Mouse (Mus musculus) heart, embryonic 16.5 days (tissue): ENCODE results near the gene Gli3. TPM values are rescaled to one million over a fixed set of nuclear protein-coding genes. Genes with fewer than 3 reads are reported as not detected.
A peak's percentile ranks its signal among the peaks of the same experiment; 100 is the strongest.

Source experiments
- ATAC-seq: fragments of 200-750 bp; cut with Nextera tagmentation; replicated peaks from 2 replicates; pipeline ENCODE4 v1.8.0; 2017; ENCODE audit warnings: moderate number of reproducible peaks; ENCODE audit not compliant: insufficient read depth, low FRiP score; ENCODE audit errors: extremely low read depth
- H3K27ac ChIP-seq: fragments of 300-500 bp; sonication (generic); 2 replicates; pipeline ENCODE4 v1.5.1; 2014; ENCODE audit warnings: mild to moderate bottlenecking, low read length, control low read depth, moderate library complexity
- H3K27me3 ChIP-seq: fragments of 300-500 bp; sonication (generic); 2 replicates; pipeline ENCODE4 v1.6.1; 2014; ENCODE audit warnings: low read length, mixed read lengths; ENCODE audit not compliant: control insufficient read depth, insufficient read depth
- H3K36me3 ChIP-seq: fragments of 300-500 bp; sonication (generic); 2 replicates; pipeline ENCODE4 v1.6.1; 2014; ENCODE audit not compliant: control insufficient read depth, insufficient read depth
- H3K4me1 ChIP-seq: fragments of 300-500 bp; sonication (generic); 2 replicates; pipeline ENCODE4 v1.6.1; 2014; ENCODE audit warnings: low read length, mixed read lengths; ENCODE audit not compliant: control insufficient read depth, insufficient read depth
- H3K4me2 ChIP-seq: fragments of 300-500 bp; sonication (generic); 2 replicates; pipeline ENCODE4 v1.6.1; 2014; ENCODE audit warnings: low read depth, mild to moderate bottlenecking, control low read depth, low read length
- H3K4me3 ChIP-seq: fragments of 300-500 bp; sonication (generic); 2 replicates; pipeline ENCODE4 v1.5.1; 2014; ENCODE audit warnings: mild to moderate bottlenecking, control low read depth, low read length
- H3K9ac ChIP-seq: fragments of 300-500 bp; sonication (generic); 2 replicates; pipeline ENCODE4 v1.6.1; 2014; ENCODE audit warnings: low read length, control low read depth
- H3K9me3 ChIP-seq: fragments of 300-500 bp; sonication (generic); replicated peaks from 2 replicates; pipeline ENCODE4 v1.6.1; 2016; ENCODE audit warnings: low read length; ENCODE audit not compliant: control insufficient read depth
- WGBS: fragments of 180-500 bp; shearing (Covaris S2); extraction: QIAGEN DNeasy Blood & Tissue Kit; methylation state at CpG from one replicate; pipeline ENCODE4 v1.1.7; 2014; 5-methylcytosine and 5-hydroxymethylcytosine counted together
- polyA plus RNA-seq: library from polyadenylated mRNA; unstranded; fragments of >200 nt; fragmentation: Nextera tagmentation; extraction: Ambion mirVana; gene quantifications from 2 replicates; pipeline ENCODE4 v1.2.1, GENCODE M21; 2015

Gli3 gene
- polyA plus RNA-seq, 1 experiment from 2014 or later: 4.3 TPM

GRCm38 (mm10) chr13:15742777-15743176 is 279.7 kb downstream of the Gli3 start:
- H3K4me1 ChIP-seq: peaks cover 4% of the 10 kb centered on the region; the same call in 1 of the 2 replicates
- H3K27ac ChIP-seq: peak overlapping the region; percentile 61; the same call in 1 of the 2 replicates
- no peaks in the 10 kb centered on the region for H3K27me3 ChIP-seq
- no peak overlapping the region for H3K4me2 ChIP-seq
- H3K9ac ChIP-seq: no peak overlapping the region
- ATAC-seq: no peak
- no peak overlapping the region for H3K4me3 ChIP-seq
- H3K9me3 ChIP-seq: no peaks in the 10 kb centered on the region
- 37% methylated on average over 4 of the region's 4 CpGs for WGBS
- no peaks in the 10 kb centered on the region for H3K36me3 ChIP-seq

- peak overlapping the region; percentile 53 for H3K9ac ChIP-seq
- H3K27ac ChIP-seq: no peak overlapping the region
- H3K4me2 ChIP-seq: peak overlapping the region; percentile 76
- H3K4me1 ChIP-seq: no peaks in the 10 kb centered on the region; the same call in 1 of the 2 replicates
- peaks cover 11% of the 10 kb centered on the region; the same call in 1 of the 2 replicates for H3K27me3 ChIP-seq
- no peaks in the 10 kb centered on the region for H3K9me3 ChIP-seq
- peak; percentile 78 for ATAC-seq
- peak overlapping the region; percentile 52 for H3K4me3 ChIP-seq
- no peaks in the 10 kb centered on the region for H3K36me3 ChIP-seq
- WGBS: 4% methylated on average over 38 of the region's 38 CpGs
These were observed 296.0 kb downstream of the Gli3 start for GRCm38 (mm10) chr13:15758835-15759632.

- H3K4me2 ChIP-seq: peak overlapping the region; percentile 76
- no peaks in the 10 kb centered on the region; the same call in 1 of the 2 replicates for H3K4me1 ChIP-seq
- H3K27ac ChIP-seq: no peak overlapping the region
- H3K36me3 ChIP-seq: no peaks in the 10 kb centered on the region
- H3K9me3 ChIP-seq: no peaks in the 10 kb centered on the region
- H3K4me3 ChIP-seq: peak overlapping the region; percentile 52
- WGBS: 22% methylated on average over 10 of the region's 10 CpGs
- peaks cover 11% of the 10 kb centered on the region; the same call in 1 of the 2 replicates for H3K27me3 ChIP-seq
- ATAC-seq: no peak
- peak overlapping the region; percentile 44 for H3K9ac ChIP-seq
These were observed 296.8 kb downstream of the Gli3 start for GRCm38 (mm10) chr13:15759633-15760441.

- Histone ChIP-seq H3K27me3 (peaks cover 8% of the 10 kb centered on the region; the same call in 1 of the 2 replicates), H3K4me2 (no peak overlapping the region), H3K36me3 (no peaks in the 10 kb centered on the region), H3K27ac (no peak overlapping the region), H3K9me3 (no peaks in the 10 kb centered on the region), H3K4me1 (no peaks in the 10 kb centered on the region; the same call in 1 of the 2 replicates), H3K4me3 (no peak overlapping the region), H3K9ac (no peak overlapping the region)
- ATAC-seq: no peak
- 78% methylated on average over 4 of the region's 4 CpGs for WGBS
These were observed 299.3 kb downstream of the Gli3 start for GRCm38 (mm10) chr13:15762291-15762690.

- H3K27me3 ChIP-seq: peaks cover 4% of the 10 kb centered on the region; the same call in 1 of the 2 replicates
- no peaks in the 10 kb centered on the region for H3K36me3 ChIP-seq
- no peak overlapping the region for H3K9ac ChIP-seq
- no peak overlapping the region for H3K4me2 ChIP-seq
- H3K9me3 ChIP-seq: no peaks in the 10 kb centered on the region
- H3K27ac ChIP-seq: no peak overlapping the region
- no peak overlapping the region for H3K4me3 ChIP-seq
- no peaks in the 10 kb centered on the region; the same call in 1 of the 2 replicates for H3K4me1 ChIP-seq
- ATAC-seq: no peak
- 38% methylated on average over 6 of the region's 6 CpGs for WGBS
These were observed 299.9 kb downstream of the Gli3 start for GRCm38 (mm10) chr13:15762901-15763417.

- no peaks in the 10 kb centered on the region for H3K9me3 ChIP-seq
- H3K36me3 ChIP-seq: no peaks in the 10 kb centered on the region
- WGBS: 67% methylated on average over 6 of the region's 6 CpGs
- no peaks in the 10 kb centered on the region for H3K27me3 ChIP-seq
- H3K4me1 ChIP-seq: no peaks in the 10 kb centered on the region
- H3K4me3 ChIP-seq: no peak overlapping the region
- no peak for ATAC-seq
- no peak overlapping the region for H3K9ac ChIP-seq
- no peak overlapping the region for H3K27ac ChIP-seq
- H3K4me2 ChIP-seq: no peak overlapping the region
These were observed 314.6 kb downstream of the Gli3 start for GRCm38 (mm10) chr13:15777624-15778023.
